Mouse (Mus musculus) C2C12 (cell line): ENCODE results near the gene Dnaic1.

ENCODE experiments used
- CEBPB ChIP-seq: IDR thresholded peaks from one replicate; pipeline ENCODE4 v1.6.1; 2011; ENCODE audit warnings: low read depth, mild to moderate bottlenecking, control low read depth, moderate library complexity
- CTCF ChIP-seq: IDR thresholded peaks from one replicate; pipeline ENCODE4 v1.5.1; 2011; ENCODE audit not compliant: control insufficient read depth, insufficient read depth, insufficient read length
- FOSL1 ChIP-seq: IDR thresholded peaks from one replicate; pipeline ENCODE4 v1.8.0; 2011; ENCODE audit warnings: mild to moderate bottlenecking, low read length; ENCODE audit not compliant: poor library complexity, insufficient read depth, severe bottlenecking
- MAX ChIP-seq: IDR thresholded peaks from one replicate; pipeline ENCODE4 v1.6.1; 2011; ENCODE audit warnings: mild to moderate bottlenecking, control low read depth
- MYOD1 ChIP-seq: IDR thresholded peaks from one replicate; pipeline ENCODE4 v1.6.1; 2011; ENCODE audit warnings: low read depth; ENCODE audit not compliant: control insufficient read depth, insufficient read length
- MYOG ChIP-seq: IDR thresholded peaks from one replicate; pipeline ENCODE4 v1.6.1; 2011; ENCODE audit not compliant: control insufficient read depth, insufficient read length; ENCODE audit errors: extremely low read depth
- USF1 ChIP-seq: IDR thresholded peaks from one replicate; pipeline ENCODE4 v1.6.1; 2011; ENCODE audit warnings: low read depth, mild to moderate bottlenecking, control low read depth, moderate library complexity

- no peak for TF ChIP-seq CTCF
- TF ChIP-seq MYOD1, result no peak
- TF ChIP-seq MAX, result no peak
- TF ChIP-seq USF1, result no peak
- TF ChIP-seq MYOG, result no peak
- no peak for TF ChIP-seq CEBPB
- no peak for TF ChIP-seq FOSL1
These were observed 33.2 kb downstream of the Dnaic1 start for GRCm38 (mm10) chr4:41602818-41603217.
